9 mouse cellular contexts compared by ENCODE assay signal in the genomic region with DNA sequence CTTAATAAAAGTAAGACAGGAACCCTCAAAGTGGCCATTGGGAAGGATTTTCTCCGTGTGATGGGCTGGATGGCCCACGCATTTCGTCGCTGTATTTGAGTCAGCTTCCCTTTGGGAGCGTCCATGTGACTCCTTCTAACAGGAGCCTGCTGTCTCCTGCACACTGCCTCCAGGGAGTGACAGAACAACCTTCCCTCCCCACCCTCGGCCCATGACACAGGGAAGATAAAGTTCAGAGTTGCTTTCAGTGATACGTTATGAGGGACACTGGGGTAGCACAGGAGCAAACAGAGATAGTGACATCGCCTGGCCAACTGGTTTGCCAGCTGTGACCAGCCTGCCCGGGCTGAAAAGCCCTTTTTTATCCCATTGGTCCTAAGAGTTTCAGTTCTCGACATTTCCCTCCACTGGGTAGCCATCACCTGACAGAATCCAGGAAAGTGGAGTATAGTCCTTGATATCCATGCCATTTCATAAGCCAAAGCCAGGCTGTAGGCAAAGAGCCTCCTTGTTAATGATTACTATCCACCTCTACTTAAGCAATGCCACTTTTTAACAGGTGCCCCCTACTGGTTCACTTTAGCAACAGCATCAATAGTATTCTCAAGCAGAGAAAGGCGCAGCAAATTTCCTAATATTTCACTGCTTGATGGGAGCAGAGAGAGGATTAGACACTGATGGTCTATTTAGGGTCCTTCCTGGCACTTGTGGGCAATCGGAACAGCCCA.
A peak's percentile ranks its signal among the peaks of the same experiment; 100 is the strongest.
DNase-seq lines count a peak whose midpoint lies in the region; ATAC-seq and TF ChIP-seq lines count a peak whose summit lies in the region.
"Had no signal": no experiment of that assay in that cellular context is flagged by ENCODE, and none has a peak within 500 bp of the region (broad histone marks: within the 10 kb centered on the region; RNA-seq: fewer than 3 reads in every experiment).

No protein-coding gene starts in this region.

- ATAC-seq in lung, embryonic 14.5 days (ENCODE audit: insufficient read depth), result no peak
- no peak for ATAC-seq in inflammation-experienced regulatory T-cells, adult 6 months

- no peaks in the 10 kb centered on the region for H3K4me1 ChIP-seq in lung, embryonic 14.5 days (ENCODE audit: insufficient read depth)
- H3K4me1 ChIP-seq in lung, adult 2 months (ENCODE audit: control insufficient read depth, insufficient read depth, low read length), result no peaks in the 10 kb centered on the region

- no peak overlapping the region for H3K27ac ChIP-seq in lung, embryonic 14.5 days (ENCODE audit: low read depth)

- H3K27me3 ChIP-seq in lung, embryonic 14.5 days (ENCODE audit: insufficient read depth, low read length), result no peaks in the 10 kb centered on the region
- H3K27me3 ChIP-seq: neural tube, embryonic 13.5 days had no signal

- H3K36me3 ChIP-seq in lung, embryonic 14.5 days (ENCODE audit: insufficient read depth), result no peaks in the 10 kb centered on the region
- H3K36me3 ChIP-seq: neural tube, embryonic 13.5 days had no signal

- no peak for TF ChIP-seq POLR2A in lung, adult 2 months (IDR thresholded peaks at IDR 0.05; ENCODE audit: borderline replicate concordance, extremely low read depth, low read depth, low read length)

- H3K4me2 ChIP-seq in lung, embryonic 14.5 days, result no peak overlapping the region
- H3K4me2 ChIP-seq: neural tube, embryonic 13.5 days had no signal

- peak; percentile 51 for DNase-seq in gastrocnemius, adult 18-20 months (ENCODE audit: low spot score)
- no peak for DNase-seq in gastrocnemius, postnatal 25 days
- peak; percentile 66 for DNase-seq in lung, embryonic 14.5 days
- DNase-seq in lung, adult 2 months, result no peak
- DNase-seq in c-Kit-positive CD71-negative TER-119-negative erythroid progenitor cells, embryonic 14.5 days (ENCODE audit: low read depth), result peak; percentile 8
- DNase-seq in naive thymus-derived CD4-positive, alpha-beta T cell, adult 2 months (ENCODE audit: low read depth), result peak; percentile 7
- no peak for DNase-seq in spleen, adult 12 weeks (ENCODE audit: low spot score)

- H3K9ac ChIP-seq in lung, embryonic 14.5 days, result no peak overlapping the region
- H3K9ac ChIP-seq: neural tube, embryonic 13.5 days had no signal

- H3K9me3 ChIP-seq in lung, embryonic 14.5 days (ENCODE audit: low read depth, low read length), result no peaks in the 10 kb centered on the region
- H3K9me3 ChIP-seq: neural tube, embryonic 13.5 days had no signal

- H3K4me3 ChIP-seq in lung, embryonic 14.5 days (ENCODE audit: low read depth, low read length), result no peak overlapping the region
- H3K4me3 ChIP-seq in lung, adult 2 months (replicated peaks; ENCODE audit: extremely low read depth, low read depth, low read length), result no peak overlapping the region
- H3K4me3 ChIP-seq: neural tube, embryonic 13.5 days had no signal

- TF ChIP-seq CTCF in lung, embryonic 14.5 days (IDR thresholded peaks at IDR 0.05; ENCODE audit: low read depth), result peak; percentile 69
- TF ChIP-seq CTCF in lung, adult 2 months (IDR thresholded peaks at IDR 0.05; ENCODE audit: insufficient read depth, low read length), result no peak

- 62% methylated on average over 12 of the region's 12 CpGs for WGBS in lung, embryonic 14.5 days
- 71% methylated on average over 12 of the region's 12 CpGs for WGBS in lung, adult 2 months

Comparison
In these comparisons a context has a peak if more than half of its experiments do, and no peak if none do; other contexts are left out.
1. DNase-seq: peak in gastrocnemius, adult 18-20 months (single experiment), lung, embryonic 14.5 days (single experiment), c-Kit-positive CD71-negative TER-119-negative erythroid progenitor cells, embryonic 14.5 days (single experiment) and naive thymus-derived CD4-positive, alpha-beta T cell, adult 2 months (single experiment); none in gastrocnemius, postnatal 25 days (single experiment), lung, adult 2 months (single experiment) and spleen, adult 12 weeks (single experiment).